Mouse (Mus musculus) splenic B cell, adult 2 months (primary cell): Measurements from ENCODE around the gene Zfp945.
"Not testable (repeated sequence)": the region's sequence is repeated elsewhere in the genome, so short reads cannot be mapped to it uniquely, and the experiment has no call there.

Source experiments
- DNase-seq: peaks from one replicate; pipeline ENCODE4 v3.0.0-alpha.2; 2011; ENCODE audit warnings: low read depth, low spot score
- H3K27me3 ChIP-seq: 2 replicates; pipeline ENCODE4 v1.6.1; 2012; ENCODE audit warnings: mild to moderate bottlenecking, low read length, moderate library complexity, mixed read lengths; ENCODE audit not compliant: control insufficient read depth, poor library complexity, insufficient read depth, severe bottlenecking
- H3K36me3 ChIP-seq: 2 replicates; pipeline ENCODE4 v1.6.1; 2012; ENCODE audit warnings: mild to moderate bottlenecking, low read length, moderate library complexity, mixed read lengths; ENCODE audit not compliant: control insufficient read depth, poor library complexity, insufficient read depth, severe bottlenecking

Gene Zfp945

DNA sequence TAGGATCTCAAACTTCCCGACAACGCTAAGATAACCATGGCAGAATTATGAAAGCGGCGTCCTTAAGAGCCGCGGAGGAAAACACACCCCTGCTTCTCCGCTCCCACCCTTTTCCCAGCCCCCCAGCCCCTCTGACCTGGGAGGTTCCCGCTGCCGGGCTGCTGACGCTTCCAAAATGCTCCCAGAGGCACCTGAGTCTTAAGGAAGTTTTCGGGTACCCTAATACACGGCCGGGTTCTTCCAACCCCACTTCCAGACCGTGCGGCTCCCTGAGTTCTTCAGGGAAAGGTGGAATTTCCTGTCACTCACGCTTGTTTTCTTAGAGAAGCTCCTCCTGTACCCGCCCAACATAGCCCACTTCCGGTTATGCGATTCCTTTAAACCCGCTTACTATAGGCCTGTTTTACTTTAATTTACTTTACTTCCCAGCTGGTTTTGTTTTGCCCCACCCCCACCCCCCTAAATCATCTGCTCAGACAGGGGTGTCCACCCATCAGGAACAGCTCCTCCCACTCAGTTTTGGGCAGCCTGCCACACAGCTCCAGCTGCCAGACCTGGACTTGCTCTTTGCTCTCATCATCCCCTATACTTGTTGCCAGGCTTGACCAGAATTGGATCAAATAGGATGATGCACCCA lies at the start of gene Zfp945:
Gene Zfp945 (minus strand): TSS at position 290 of the 637 bp plus-strand sequence.
- peak; percentile 45 for DNase-seq
- Histone ChIP-seq H3K36me3 (no peaks in the 10 kb centered on the region), H3K27me3 (no peaks in the 10 kb centered on the region)

DNA sequence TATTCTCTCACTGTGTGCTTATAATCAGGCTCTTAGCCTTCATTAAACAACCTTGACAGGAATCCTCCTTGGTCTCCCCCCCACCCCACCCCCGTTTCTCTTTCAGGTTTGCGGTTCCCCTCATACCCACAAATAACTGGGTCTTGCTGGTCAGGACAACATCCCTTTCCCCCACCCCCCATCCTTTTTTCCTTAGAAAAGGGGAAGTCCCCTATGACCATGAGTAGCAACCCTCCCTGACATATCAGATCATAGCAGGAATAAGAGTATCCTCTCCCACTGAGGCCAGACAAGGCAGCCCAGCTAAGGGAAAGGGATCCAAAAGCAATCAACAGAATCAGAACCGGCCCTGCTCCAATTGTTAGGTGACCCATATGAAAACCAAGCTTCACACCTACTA lies 21.4 kb upstream of the Zfp945 start:
- DNase-seq, result no peak
- no peaks in the 10 kb centered on the region for H3K27me3 ChIP-seq
- H3K36me3 ChIP-seq, result no peaks in the 10 kb centered on the region

DNA sequence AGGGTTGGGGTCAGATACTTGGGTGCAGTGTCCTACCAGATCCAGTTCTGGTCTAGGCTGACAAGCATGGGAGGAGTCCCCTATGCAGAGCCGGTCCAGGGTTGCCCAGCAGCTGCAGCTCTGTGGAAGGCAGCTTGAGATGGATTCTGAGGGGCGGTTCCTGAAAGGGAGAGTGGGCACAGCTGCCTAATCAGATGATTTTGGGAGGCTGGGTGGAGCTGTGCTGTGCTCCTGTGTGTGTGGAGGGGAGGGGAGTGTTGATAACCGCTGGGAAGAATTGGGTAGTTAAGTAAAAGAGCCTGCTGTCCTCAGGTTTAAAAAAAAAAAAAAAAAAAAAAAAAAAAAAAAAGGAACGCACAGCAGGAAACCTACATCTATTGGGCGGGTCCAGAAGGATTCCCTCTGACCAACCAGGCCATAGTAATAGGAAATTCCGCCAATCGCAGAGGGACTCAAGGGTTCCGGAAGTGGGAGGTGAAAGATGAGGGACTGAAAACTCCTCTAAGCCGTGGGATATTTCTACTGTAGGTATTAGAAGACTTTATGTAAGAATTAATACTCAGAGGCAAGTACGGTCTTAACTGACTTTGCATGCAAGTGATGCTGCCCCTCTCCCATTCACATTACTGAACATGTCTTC lies 17.2 kb upstream of the Zfp945 start:
- no peaks in the 10 kb centered on the region for H3K36me3 ChIP-seq
- no peak for DNase-seq
- H3K27me3 ChIP-seq, result no peaks in the 10 kb centered on the region

DNA sequence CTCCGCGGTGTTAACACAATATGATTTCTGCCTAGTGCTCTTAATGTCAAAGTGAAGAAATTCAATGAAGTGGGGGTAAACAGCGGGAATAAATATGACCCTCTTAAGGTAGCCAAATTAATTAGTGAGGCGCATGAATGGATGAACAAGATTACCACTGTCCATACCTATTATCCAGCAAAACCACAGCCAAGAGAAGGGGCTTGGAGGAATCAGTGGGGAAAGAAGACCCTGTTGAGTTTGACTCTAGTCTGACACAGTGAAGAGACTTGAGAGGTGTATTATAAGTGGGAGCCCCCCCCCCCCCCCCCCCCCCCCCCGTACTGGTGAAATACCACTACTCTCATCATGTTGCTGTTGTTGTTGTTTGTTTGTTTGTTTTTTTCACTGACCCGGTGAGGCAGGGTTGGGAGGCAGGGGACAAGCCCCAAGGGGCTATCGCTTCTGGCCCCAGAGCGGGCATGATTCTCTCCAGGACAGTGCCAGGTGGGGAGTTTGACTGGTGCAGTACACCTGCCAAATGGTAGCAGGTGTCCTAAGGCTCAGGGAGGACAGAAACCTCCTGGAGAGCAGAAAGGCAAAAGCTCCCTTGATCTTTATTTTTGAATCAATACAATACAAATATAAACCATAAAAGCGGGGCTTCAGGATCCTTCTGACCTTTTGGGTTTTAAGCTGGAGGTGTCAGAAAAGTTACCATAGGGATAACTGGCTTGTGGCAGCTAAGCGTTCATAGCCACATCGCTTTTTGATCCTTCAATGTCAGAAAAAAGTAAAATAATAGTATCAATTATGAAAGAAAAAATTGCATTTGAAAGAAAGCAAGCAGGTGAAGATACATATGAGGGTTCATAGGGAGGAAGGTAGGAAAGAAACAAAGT lies 10.7 kb upstream of the Zfp945 start:
- DNase-seq, result no peak
- H3K36me3 ChIP-seq, result no peaks in the 10 kb centered on the region
- no peaks in the 10 kb centered on the region for H3K27me3 ChIP-seq

DNA sequence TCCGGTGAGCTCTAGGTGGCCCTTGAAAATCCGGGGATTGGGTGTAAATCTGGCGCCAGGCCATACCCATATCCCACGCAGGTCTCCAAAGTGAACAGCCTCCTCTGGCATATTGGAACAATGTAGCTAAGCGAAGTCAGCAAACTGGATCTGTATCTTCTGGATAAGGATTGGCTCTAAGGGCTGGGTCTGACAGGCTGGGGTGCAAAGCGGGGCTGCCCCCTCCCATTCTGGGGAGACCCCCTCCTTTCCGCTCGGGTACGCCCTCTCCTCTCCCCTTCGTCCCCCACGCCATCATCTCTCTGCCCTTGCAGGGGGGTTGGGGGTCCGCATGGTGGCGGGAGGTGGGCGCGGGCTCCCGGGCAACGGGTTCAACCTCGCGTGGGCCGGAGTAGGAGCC lies 9.4 kb upstream of the Zfp945 start:
- no peaks in the 10 kb centered on the region for H3K36me3 ChIP-seq
- H3K27me3 ChIP-seq, result no peaks in the 10 kb centered on the region
- peak; percentile 38 for DNase-seq

DNA sequence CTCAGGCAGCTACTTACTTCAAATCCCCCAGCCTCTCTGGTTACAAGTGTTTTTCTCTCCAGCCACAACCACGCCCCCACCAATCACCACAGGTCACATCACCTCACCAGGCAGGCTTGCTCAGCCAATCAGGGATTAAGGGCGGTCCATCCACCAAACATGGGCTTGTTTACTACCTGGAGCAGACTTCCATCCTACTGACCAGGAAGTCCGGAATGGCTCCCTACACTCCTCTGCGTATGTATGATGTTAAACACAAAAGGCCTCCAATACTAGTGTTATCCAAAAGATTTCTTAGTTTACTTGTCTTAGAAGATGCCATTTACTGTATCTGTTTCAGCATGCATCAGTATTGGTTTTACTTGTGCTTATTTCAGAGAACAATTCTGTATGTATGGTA lies 8.6 kb upstream of the Zfp945 start:
- not testable (repeated sequence) for H3K27me3 ChIP-seq, DNase-seq, H3K36me3 ChIP-seq

DNA sequence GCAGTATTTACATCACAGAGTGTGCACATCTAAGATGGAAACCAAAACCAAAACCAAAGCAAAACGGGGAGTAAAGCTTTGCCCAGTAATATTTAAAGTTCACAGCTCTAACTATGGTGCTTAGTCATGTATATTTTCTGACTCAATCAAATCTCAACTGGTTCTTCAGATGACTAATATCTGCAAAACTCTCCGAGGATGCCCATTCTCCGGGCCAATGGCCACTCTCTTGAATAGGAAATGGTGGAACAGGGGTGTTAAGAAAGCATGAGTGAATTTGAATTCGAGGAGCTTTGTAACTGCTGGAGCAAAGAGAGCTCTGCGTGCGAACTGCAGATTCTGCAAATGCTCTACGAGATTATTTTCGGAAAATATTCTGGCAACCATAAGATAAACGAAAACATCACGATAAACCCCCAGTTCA lies 501 bp downstream of the Zfp945 start:
- Histone ChIP-seq H3K36me3 (no peaks in the 10 kb centered on the region), H3K27me3 (no peaks in the 10 kb centered on the region)
- DNase-seq, result peak; percentile 46

DNA sequence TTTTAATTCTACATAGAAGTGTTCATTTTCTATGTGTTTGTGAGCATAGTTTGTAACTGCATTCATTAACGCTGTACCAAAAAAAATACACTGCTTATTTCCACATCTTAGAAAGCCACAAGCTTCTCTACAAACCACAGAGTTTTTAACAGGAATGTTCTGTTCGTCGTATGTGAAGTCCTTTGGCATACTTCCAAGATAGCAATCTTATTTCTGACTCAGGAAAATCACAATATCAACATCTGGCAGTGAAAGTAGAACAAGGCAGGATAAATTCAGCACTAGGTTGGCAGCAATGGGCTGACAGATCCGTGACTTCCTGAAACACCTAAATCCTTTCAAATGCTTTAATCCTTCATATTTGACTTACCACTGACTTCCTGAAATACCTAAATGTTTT lies 45.8 kb downstream of the Zfp945 start:
- no peak for DNase-seq
- H3K27me3 ChIP-seq, result no peaks in the 10 kb centered on the region
- no peaks in the 10 kb centered on the region for H3K36me3 ChIP-seq

DNA sequence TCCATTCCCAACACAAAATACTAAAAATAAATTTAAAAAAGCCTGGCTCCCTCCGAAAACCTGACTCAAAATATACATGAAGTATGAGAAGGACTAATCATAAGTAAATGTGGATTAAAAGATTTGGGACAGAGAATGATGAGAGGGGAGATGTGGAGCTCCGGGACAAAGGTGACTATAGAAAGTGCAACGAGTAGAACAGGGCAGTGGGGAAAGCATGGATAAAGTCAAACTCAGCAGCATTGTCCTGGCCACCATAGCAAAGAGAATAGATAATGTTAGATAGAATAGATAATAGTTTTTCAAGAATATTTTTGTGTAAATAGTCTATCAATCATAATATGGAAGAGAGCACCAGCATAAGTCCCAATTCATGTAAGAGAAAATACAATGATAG lies 48.7 kb downstream of the Zfp945 start:
- no peaks in the 10 kb centered on the region for H3K27me3 ChIP-seq
- DNase-seq, result no peak
- H3K36me3 ChIP-seq, result no peaks in the 10 kb centered on the region

DNA sequence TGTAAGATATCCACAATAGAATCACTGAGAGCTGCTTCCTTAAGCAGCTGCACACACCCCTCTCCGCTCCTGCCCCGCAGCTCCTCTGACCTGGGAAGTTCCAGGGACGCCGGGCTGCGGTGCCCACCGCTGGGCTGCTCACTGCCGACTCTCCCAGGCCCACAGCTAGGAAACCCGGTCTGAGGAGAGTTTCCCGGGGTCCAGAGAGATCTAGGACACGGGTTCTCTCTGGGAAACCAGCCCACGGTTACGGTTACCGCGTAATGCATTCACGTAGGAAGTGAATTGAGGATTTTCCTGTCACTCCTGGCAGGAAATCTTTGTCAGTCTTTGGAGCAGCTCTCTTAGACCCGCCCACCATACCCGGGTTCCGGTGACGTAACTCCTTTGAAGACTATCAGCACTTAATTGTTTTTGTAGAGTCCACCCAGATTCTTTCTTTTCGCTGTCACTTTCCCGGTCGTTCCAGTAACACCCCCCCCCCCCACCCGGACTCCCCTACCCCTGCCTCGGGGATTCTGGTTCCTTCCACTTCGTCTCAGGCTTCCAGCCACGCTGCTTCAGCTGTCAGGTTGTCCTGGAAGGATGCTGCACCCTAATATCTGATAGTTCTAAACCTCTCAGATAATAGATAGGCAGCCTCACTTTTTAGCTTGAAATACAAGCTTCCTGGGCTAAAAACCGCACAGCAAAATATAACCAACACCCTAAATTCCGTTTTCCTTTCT lies 49.3 kb downstream of the Zfp945 start:
- Histone ChIP-seq H3K36me3 (no peaks in the 10 kb centered on the region), H3K27me3 (no peaks in the 10 kb centered on the region)
- peak; percentile 28 for DNase-seq

DNA sequence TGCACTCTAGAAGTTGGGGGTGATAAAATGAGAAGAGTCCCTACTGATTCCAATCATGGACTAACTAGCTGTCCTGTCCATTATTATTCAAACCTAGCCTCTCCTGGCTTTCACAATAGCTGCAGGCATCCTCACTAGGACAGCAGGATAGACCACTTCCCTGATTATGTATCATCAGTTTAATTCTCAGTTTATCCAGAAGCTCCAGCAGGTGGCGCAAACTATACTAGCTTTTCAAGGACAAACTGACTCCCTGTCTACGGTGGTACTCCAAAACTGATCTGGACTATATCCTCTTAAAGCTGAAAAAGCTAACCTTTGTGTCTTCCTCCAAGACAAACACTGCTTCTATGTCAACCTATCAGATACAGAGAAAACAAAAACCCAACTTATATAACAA lies 67.2 kb downstream of the Zfp945 start:
- H3K36me3 ChIP-seq, result no peaks in the 10 kb centered on the region
- no peaks in the 10 kb centered on the region for H3K27me3 ChIP-seq
- DNase-seq, result peak; percentile 31
